Mouse (Mus musculus): ENCODE results near the gene Slc44a1.

Slc44a1 gene

GRCm38 (mm10) chr4:53440010-53440815, at the start of gene Slc44a1:
Slc44a1 (plus strand) TSS chr4:53440413.
- in situ Hi-C loops (cut with MboI; ENCODE audit: low pct_unique_long_range_greater_than_20kb in 1 of 2, low sequenced_read_pairs in 2 of 2, unreplicated experiment in 1 of 2): no loop called here

DNA sequence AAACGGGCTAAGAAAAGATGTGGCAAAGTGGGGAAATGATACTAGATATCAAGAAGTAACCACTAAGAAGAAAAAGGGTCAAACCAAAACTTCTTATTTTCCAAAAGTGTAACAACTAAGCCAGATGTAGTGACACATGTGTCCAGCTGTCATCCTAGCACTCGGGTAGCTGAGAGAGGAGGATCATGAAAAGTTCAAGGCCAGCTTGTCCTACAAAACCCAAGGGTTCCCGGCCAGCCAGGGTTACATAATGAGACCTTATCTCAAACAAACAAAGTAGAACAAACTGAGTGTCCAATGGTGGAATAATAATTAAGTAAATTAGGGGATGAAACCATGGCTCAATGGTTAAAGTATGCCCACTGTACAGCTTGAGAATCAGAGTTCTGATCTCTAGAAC, 45.2 kb upstream of the Slc44a1 start:
- in situ Hi-C loops (cut with MboI; ENCODE audit: low pct_unique_long_range_greater_than_20kb in 1 of 2, low sequenced_read_pairs in 2 of 2, unreplicated experiment in 1 of 2): no loop called here

GRCm38 (mm10) chr4:53396623-53397192, 43.5 kb upstream of the Slc44a1 start:
- in situ Hi-C loops (cut with MboI; ENCODE audit: low pct_unique_long_range_greater_than_20kb in 1 of 2, low sequenced_read_pairs in 2 of 2, unreplicated experiment in 1 of 2): no loop called here

- in situ Hi-C loops (cut with MboI; ENCODE audit: low pct_unique_long_range_greater_than_20kb in 1 of 2, low sequenced_read_pairs in 2 of 2, unreplicated experiment in 1 of 2): no loop called here
These were observed 42.7 kb upstream of the Slc44a1 start for GRCm38 (mm10) chr4:53397280-53398117.

DNA sequence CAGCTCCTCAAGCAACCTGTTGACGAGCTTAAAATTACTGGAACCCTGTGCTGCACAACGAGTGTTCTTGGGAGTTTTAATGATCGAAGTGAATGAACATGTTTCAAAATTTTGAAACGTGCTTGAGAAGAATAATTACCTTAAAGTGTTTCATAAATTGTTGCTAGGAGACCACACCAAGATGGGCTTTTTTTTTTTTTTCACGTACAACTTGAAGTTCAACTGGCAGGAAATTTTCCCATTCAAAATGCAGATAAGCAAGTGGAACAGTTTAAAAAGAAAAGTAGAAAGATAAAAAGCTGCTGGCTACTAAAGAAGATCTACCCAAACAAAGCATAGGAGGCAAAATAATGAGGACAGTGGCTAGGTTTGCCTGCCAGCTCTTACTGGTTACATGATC, 41.7 kb upstream of the Slc44a1 start:
- in situ Hi-C loops (cut with MboI; ENCODE audit: low pct_unique_long_range_greater_than_20kb in 1 of 2, low sequenced_read_pairs in 2 of 2, unreplicated experiment in 1 of 2): no loop called here

DNA sequence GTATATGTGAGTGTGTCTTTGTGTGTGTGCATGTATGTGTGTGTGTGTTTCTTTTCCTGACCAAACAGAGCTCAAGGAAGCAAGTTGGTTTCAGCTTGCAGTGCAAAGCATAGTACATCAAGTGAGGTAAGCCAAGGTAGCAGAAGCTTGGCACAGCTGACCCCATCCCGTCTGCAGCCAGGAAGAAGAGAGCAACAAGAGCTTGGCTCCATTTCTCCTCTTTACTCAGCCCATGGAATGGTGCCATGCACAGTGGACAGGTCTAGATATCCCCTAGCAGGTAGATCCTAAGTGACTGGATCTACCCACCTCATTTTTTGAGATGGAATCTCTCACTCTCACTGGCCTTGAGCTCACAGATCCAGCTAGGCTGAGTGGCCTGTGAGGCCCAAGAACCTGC, 40.8 kb upstream of the Slc44a1 start:
- in situ Hi-C loops (cut with MboI; ENCODE audit: low pct_unique_long_range_greater_than_20kb in 1 of 2, low sequenced_read_pairs in 2 of 2, unreplicated experiment in 1 of 2): no loop called here

- in situ Hi-C loops (cut with MboI; ENCODE audit: low pct_unique_long_range_greater_than_20kb in 1 of 2, low sequenced_read_pairs in 2 of 2, unreplicated experiment in 1 of 2): loop anchor here in 1 of 2 experiments (25.0 kb wide), 1 partner anchor 184 kb away; no protein-coding TSS in a partner anchor
These were observed 36.8 kb upstream of the Slc44a1 start for GRCm38 (mm10) chr4:53403386-53403785.

- in situ Hi-C loops (cut with MboI; ENCODE audit: low pct_unique_long_range_greater_than_20kb in 1 of 2, low sequenced_read_pairs in 2 of 2, unreplicated experiment in 1 of 2): loop anchor here in 1 of 2 experiments (25.0 kb wide), 1 partner anchor 183 kb away; no protein-coding TSS in a partner anchor
These were observed 35.7 kb upstream of the Slc44a1 start for GRCm38 (mm10) chr4:53404431-53404925.

DNA sequence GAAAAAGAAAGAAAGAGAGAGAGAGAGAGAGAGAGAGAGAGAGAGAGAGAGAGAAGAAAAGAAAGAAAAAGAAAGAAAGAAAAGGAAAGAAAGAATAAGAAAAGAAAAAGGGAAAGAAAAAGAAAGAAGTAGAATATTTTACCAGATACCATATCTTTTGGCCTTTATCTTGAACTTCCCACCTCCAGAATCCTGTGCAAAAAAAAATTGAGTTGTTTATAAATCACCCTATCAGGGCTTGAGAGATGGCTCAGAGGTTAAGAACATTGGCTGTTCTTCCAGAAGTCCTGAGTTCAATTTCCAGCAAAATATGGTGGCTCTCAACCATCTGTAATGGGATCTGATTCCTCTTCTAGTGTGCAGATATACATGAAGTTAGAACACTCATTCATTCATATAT, 33.3 kb upstream of the Slc44a1 start:
- in situ Hi-C loops (cut with MboI; ENCODE audit: low pct_unique_long_range_greater_than_20kb in 1 of 2, low sequenced_read_pairs in 2 of 2, unreplicated experiment in 1 of 2): loop anchor here in 1 of 2 experiments (25.0 kb wide), 1 partner anchor 180 kb away; no protein-coding TSS in a partner anchor

DNA sequence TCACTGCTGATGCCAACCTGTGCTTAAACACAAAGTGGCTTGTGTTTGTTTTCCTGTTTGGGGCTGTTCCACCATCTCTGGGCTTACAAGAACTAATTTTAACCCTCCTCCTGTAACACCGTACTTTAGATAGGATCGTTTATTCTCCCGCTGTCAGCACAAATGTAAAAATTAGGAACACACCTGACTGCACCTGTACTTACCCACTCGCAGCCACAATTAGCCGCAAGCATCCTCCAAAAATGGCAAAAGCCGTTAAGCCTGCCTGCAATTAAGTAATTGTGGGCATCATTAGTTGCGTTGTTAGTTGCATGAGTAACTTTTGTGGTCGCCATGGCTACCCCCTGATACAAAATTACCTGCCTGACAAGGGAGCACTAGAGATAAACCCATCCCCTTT, 31.4 kb upstream of the Slc44a1 start:
- in situ Hi-C loops (cut with MboI; ENCODE audit: low pct_unique_long_range_greater_than_20kb in 1 of 2, low sequenced_read_pairs in 2 of 2, unreplicated experiment in 1 of 2): loop anchor here in 1 of 2 experiments (25.0 kb wide), 1 partner anchor 178 kb away; no protein-coding TSS in a partner anchor

- in situ Hi-C loops (cut with MboI; ENCODE audit: low pct_unique_long_range_greater_than_20kb in 1 of 2, low sequenced_read_pairs in 2 of 2, unreplicated experiment in 1 of 2): loop anchor here in 1 of 2 experiments (25.0 kb wide), 1 partner anchor 178 kb away; no protein-coding TSS in a partner anchor
These were observed 30.6 kb upstream of the Slc44a1 start for GRCm38 (mm10) chr4:53409526-53410085.

GRCm38 (mm10) chr4:53410752-53411151, 29.5 kb upstream of the Slc44a1 start:
- in situ Hi-C loops (cut with MboI; ENCODE audit: low pct_unique_long_range_greater_than_20kb in 1 of 2, low sequenced_read_pairs in 2 of 2, unreplicated experiment in 1 of 2): loop anchor here in 1 of 2 experiments (25.0 kb wide), 1 partner anchor 177 kb away; no protein-coding TSS in a partner anchor

- in situ Hi-C loops (cut with MboI; ENCODE audit: low pct_unique_long_range_greater_than_20kb in 1 of 2, low sequenced_read_pairs in 2 of 2, unreplicated experiment in 1 of 2): loop anchor here in 1 of 2 experiments (25.0 kb wide), 1 partner anchor 175 kb away; no protein-coding TSS in a partner anchor
These were observed 28.0 kb upstream of the Slc44a1 start for GRCm38 (mm10) chr4:53411958-53412870.

- in situ Hi-C loops (cut with MboI; ENCODE audit: low pct_unique_long_range_greater_than_20kb in 1 of 2, low sequenced_read_pairs in 2 of 2, unreplicated experiment in 1 of 2): loop anchor here in 1 of 2 experiments (25.0 kb wide), 1 partner anchor 174 kb away; no protein-coding TSS in a partner anchor
These were observed 27.2 kb upstream of the Slc44a1 start for GRCm38 (mm10) chr4:53412991-53413390.

DNA sequence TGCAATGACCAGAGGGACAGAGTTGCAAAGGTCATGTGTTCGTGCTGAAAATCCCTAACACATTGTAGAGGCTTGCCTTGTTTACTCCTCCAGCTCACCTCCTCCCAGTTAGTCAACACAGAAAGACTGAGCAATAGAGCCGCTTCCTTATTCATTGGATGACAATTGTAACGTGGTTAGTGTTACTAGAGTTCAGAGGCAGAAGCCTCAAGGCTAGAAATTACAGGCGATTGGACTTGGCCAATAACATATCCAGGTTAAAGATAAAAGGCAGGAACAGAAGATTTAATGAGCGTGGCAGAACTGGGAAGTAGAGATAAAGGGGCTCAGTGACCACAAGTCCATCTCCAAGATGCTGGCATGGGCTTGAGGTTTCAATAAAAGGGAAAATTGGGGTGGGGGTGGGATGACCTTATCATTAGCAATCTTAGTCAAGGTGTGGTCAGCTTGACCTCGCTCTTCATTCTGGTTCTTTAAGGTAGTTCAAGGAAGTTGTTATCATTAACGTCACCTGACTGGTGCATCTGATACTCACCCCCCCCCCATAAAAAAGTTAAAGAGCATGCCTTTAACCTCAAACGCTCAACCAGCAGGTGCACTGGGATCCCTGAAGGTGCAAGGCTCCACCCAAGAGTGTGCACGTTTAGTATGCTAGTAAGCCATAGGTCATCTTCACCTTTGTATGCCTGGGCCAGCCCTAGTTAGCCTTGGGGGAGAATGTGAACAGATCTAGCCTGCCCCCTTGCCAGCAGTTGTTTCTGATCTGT, 26.0 kb upstream of the Slc44a1 start:
- in situ Hi-C loops (cut with MboI; ENCODE audit: low pct_unique_long_range_greater_than_20kb in 1 of 2, low sequenced_read_pairs in 2 of 2, unreplicated experiment in 1 of 2): loop anchor here in 1 of 2 experiments (25.0 kb wide), 1 partner anchor 173 kb away; no protein-coding TSS in a partner anchor

DNA sequence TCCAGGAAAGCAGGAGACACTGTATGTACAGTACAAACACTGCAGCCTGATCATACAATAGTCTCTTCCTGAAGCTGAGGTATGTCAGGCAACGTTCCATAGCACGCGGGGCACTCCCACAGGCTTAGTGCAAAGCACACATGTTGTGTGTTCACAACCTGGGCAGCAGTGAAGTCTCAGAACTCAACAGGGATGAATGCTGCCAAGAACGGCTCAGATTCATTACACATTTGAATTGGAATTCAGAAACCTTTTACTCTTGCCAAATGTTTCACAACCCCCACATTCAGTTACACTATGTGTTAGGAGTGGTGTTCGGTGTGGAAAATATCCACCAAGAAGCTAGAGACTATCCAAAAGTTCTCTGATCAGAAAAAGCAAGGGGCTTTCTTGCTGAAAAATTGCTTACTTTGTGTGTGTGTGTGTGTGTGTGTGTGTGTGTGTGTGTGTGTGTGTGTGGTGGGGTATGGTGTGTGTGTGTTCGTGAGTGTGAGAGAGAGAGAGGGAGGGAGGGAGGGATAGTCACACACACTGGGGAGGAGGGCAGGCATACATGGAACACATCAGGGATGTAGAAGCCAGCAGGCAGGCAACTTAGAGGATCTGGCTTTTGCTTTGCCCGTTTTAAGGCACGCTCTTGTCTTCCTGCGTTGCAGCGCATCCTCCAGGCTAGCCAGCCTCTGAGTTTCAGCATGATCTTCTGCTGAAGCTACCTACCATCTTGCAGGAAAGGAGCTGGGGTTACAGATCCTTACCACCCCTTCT, 24.2 kb upstream of the Slc44a1 start:
- in situ Hi-C loops (cut with MboI; ENCODE audit: low pct_unique_long_range_greater_than_20kb in 1 of 2, low sequenced_read_pairs in 2 of 2, unreplicated experiment in 1 of 2): loop anchor here in 1 of 2 experiments (25.0 kb wide), 1 partner anchor 171 kb away; no protein-coding TSS in a partner anchor
